Mouse (Mus musculus) MEL (cell line): ENCODE measurements at regions not wholly inside any gene's neighbourhood (a gene's known extent, or its start where the extent isn't known, plus 50 kb on each side); places are given as distances from the start of the nearest gene placed in this dataset.

ENCODE experiments used
- DNase-seq: peaks from one replicate; pipeline ENCODE4 v3.0.0; 2011; ENCODE audit warnings: low read depth, low spot score
- H3K27ac ChIP-seq: 2 replicates; pipeline ENCODE4 v1.5.1; 2012; ENCODE audit warnings: low read depth, mild to moderate bottlenecking, control low read depth, low read length, moderate library complexity; ENCODE audit not compliant: control insufficient read depth
- H3K27me3 ChIP-seq, 2 experiments: fragments of 150-350 bp in 1 of 2; sonication (generic) in 1 of 2; 2 replicates each; pipeline ENCODE4 v1.6.1; 2012; ENCODE audit warnings: low read length in 2 of 2, mild to moderate bottlenecking in 2 of 2, improper control_type of control experiment in 1 of 2, moderate library complexity in 1 of 2; ENCODE audit not compliant: insufficient read depth in 2 of 2, control insufficient read depth in 1 of 2
- H3K36me3 ChIP-seq, 2 experiments: 2 replicates each; pipeline ENCODE4 v1.6.1; 2012 to 2014; ENCODE audit warnings: low read length in 2 of 2, improper control_type of control experiment in 1 of 2, inconsistent platforms in 1 of 2, mild to moderate bottlenecking in 1 of 2; ENCODE audit not compliant: insufficient read depth in 2 of 2, control insufficient read depth in 1 of 2
- H3K4me1 ChIP-seq, 2 experiments: fragments of 150-350 bp in 1 of 2; sonication (generic) in 1 of 2; 2 replicates each; pipeline ENCODE4 v1.6.1; 2012; ENCODE audit warnings: low read length in 2 of 2, improper control_type of control experiment in 1 of 2, mild to moderate bottlenecking in 1 of 2; ENCODE audit not compliant: insufficient read depth in 2 of 2, control insufficient read depth in 1 of 2
- H3K4me3 ChIP-seq, 2 experiments: fragments of 150-350 bp in 1 of 2; sonication (generic) in 1 of 2; 2 replicates each; pipeline ENCODE4 v1.5.1; 2012; ENCODE audit warnings: low read depth in 2 of 2, low read length in 2 of 2, mild to moderate bottlenecking in 2 of 2, moderate library complexity in 2 of 2, control low read depth in 1 of 2, improper control_type of control experiment in 1 of 2; ENCODE audit not compliant: control insufficient read depth in 1 of 2, insufficient read depth in 1 of 2
- H3K79me2 ChIP-seq: 2 replicates; pipeline ENCODE4 v1.6.1; 2012; ENCODE audit warnings: mild to moderate bottlenecking, low read length, moderate library complexity; ENCODE audit not compliant: control insufficient read depth, poor library complexity, insufficient read depth
- H3K9ac ChIP-seq: 2 replicates; pipeline ENCODE4 v1.6.1; 2012; ENCODE audit warnings: low read depth, mild to moderate bottlenecking, control low read depth, low read length, moderate library complexity; ENCODE audit not compliant: control insufficient read depth, poor library complexity, severe bottlenecking
- H3K9me3 ChIP-seq: fragments of 150-350 bp; sonication (generic); replicated peaks from 2 replicates; pipeline ENCODE4 v1.6.1; 2012; ENCODE audit warnings: mild to moderate bottlenecking, low read length, improper control_type of control experiment, moderate library complexity; ENCODE audit not compliant: insufficient read depth
- ELF1 ChIP-seq: IDR thresholded peaks from 2 replicates; pipeline ENCODE4 v1.6.1; 2014; ENCODE audit warnings: low read depth, mild to moderate bottlenecking, inconsistent platforms, low read length, improper control_type of control experiment, moderate library complexity
- EP300 ChIP-seq, 2 experiments: IDR thresholded peaks; 2 replicates each; pipeline ENCODE4 v1.6.1; 2011; ENCODE audit warnings: improper control_type of control experiment in 2 of 2, low read length in 2 of 2, low read depth in 1 of 2, mild to moderate bottlenecking in 1 of 2
- GABPA ChIP-seq: IDR thresholded peaks from 2 replicates; pipeline ENCODE4 v1.6.1; 2012; ENCODE audit warnings: low read depth, mild to moderate bottlenecking, inconsistent platforms, low read length, improper control_type of control experiment, moderate library complexity
- HCFC1 ChIP-seq: IDR thresholded peaks from 2 replicates; pipeline ENCODE4 v1.6.1; 2012; ENCODE audit warnings: low read depth, mild to moderate bottlenecking, inconsistent platforms, low read length, improper control_type of control experiment, moderate library complexity
- MAFK ChIP-seq: IDR thresholded peaks from 2 replicates; pipeline ENCODE4 v1.6.1; 2011; ENCODE audit warnings: low read depth, mild to moderate bottlenecking, low read length, improper control_type of control experiment, borderline replicate concordance
- MAZ ChIP-seq: IDR thresholded peaks from 2 replicates; pipeline ENCODE4 v1.6.1; 2012; ENCODE audit warnings: low read depth, mild to moderate bottlenecking, inconsistent platforms, low read length, improper control_type of control experiment
- MXI1 ChIP-seq: IDR thresholded peaks from 2 replicates; pipeline ENCODE4 v1.6.1; 2011; ENCODE audit warnings: mild to moderate bottlenecking, low read depth, low read length, improper control_type of control experiment
- MYB ChIP-seq: IDR thresholded peaks from 2 replicates; pipeline ENCODE4 v1.6.1; 2011; ENCODE audit warnings: mild to moderate bottlenecking, low read depth, low read length, improper control_type of control experiment
- MYC ChIP-seq: IDR thresholded peaks from 2 replicates; pipeline ENCODE4 v1.6.1; 2011; ENCODE audit warnings: low read depth, mild to moderate bottlenecking, low read length, improper control_type of control experiment, moderate library complexity
- NELFE ChIP-seq: IDR thresholded peaks from 2 replicates; pipeline ENCODE4 v1.6.1; 2011; ENCODE audit warnings: low read depth, low read length, improper control_type of control experiment
- NRF1 ChIP-seq: IDR thresholded peaks from 2 replicates; pipeline ENCODE4 v1.6.1; 2014; ENCODE audit warnings: low read depth, mild to moderate bottlenecking, inconsistent platforms, low read length, improper control_type of control experiment, moderate library complexity; ENCODE audit not compliant: poor library complexity, insufficient read depth, severe bottlenecking
- POLR2A ChIP-seq, 2 experiments: IDR thresholded peaks; 2 replicates each; pipeline ENCODE4 v1.6.1; 2011 to 2012; ENCODE audit warnings: low read length in 2 of 2, mild to moderate bottlenecking in 2 of 2, control low read depth in 1 of 2, improper control_type of control experiment in 1 of 2, low read depth in 1 of 2, moderate library complexity in 1 of 2; ENCODE audit not compliant: control insufficient read depth in 1 of 2, insufficient read depth in 1 of 2, poor library complexity in 1 of 2
- POLR2AphosphoS2 ChIP-seq: IDR thresholded peaks from 2 replicates; pipeline ENCODE4 v1.6.1; 2011; ENCODE audit warnings: low read length, improper control_type of control experiment
- SIN3A ChIP-seq: IDR thresholded peaks from 2 replicates; pipeline ENCODE4 v1.6.1; 2012; ENCODE audit warnings: low read length, improper control_type of control experiment, inconsistent platforms
- SMC3 ChIP-seq: IDR thresholded peaks from 2 replicates; pipeline ENCODE4 v1.6.1; 2011; ENCODE audit warnings: low read depth, low read length, improper control_type of control experiment
- TBP ChIP-seq: IDR thresholded peaks from 2 replicates; pipeline ENCODE4 v1.8.0; 2011; ENCODE audit warnings: low read depth, low read length, improper control_type of control experiment
- TCF12 ChIP-seq: IDR thresholded peaks from 2 replicates; pipeline ENCODE4 v1.6.1; 2014; ENCODE audit warnings: low read depth, mild to moderate bottlenecking, inconsistent platforms, low read length, improper control_type of control experiment, moderate library complexity
- USF1 ChIP-seq: IDR thresholded peaks from 2 replicates; pipeline ENCODE4 v1.6.1; 2014; ENCODE audit warnings: low read depth, mild to moderate bottlenecking, inconsistent platforms, low read length, improper control_type of control experiment, moderate library complexity
- USF2 ChIP-seq, 2 experiments: IDR thresholded peaks; 2 replicates each; pipeline ENCODE4 v1.6.1; 2011 to 2012; ENCODE audit warnings: improper control_type of control experiment in 2 of 2, low read length in 2 of 2, borderline replicate concordance in 1 of 2, inconsistent platforms in 1 of 2, low read depth in 1 of 2, mild to moderate bottlenecking in 1 of 2; ENCODE audit not compliant: insufficient read depth in 1 of 2
- ZKSCAN1 ChIP-seq: IDR thresholded peaks from 2 replicates; pipeline ENCODE4 v1.6.1; 2012; ENCODE audit warnings: low read depth, mild to moderate bottlenecking, inconsistent platforms, low read length, improper control_type of control experiment, moderate library complexity
- ZMIZ1 ChIP-seq: IDR thresholded peaks from 2 replicates; pipeline ENCODE4 v1.6.1; 2012; ENCODE audit warnings: low read depth, mild to moderate bottlenecking, inconsistent platforms, low read length, improper control_type of control experiment, moderate library complexity
- ZNF384 ChIP-seq: IDR thresholded peaks from 2 replicates; pipeline ENCODE4 v1.6.1; 2012; ENCODE audit warnings: low read depth, mild to moderate bottlenecking, inconsistent platforms, low read length, improper control_type of control experiment

- DNase-seq: no peak
- Histone ChIP-seq H3K27me3 (no peaks in the 10 kb centered on the region), H3K4me3 (no peak overlapping the region), H3K9me3 (no peaks in the 10 kb centered on the region), H3K4me1 (no peaks in the 10 kb centered on the region), H3K9ac (no peak overlapping the region), H3K79me2 (no peaks in the 10 kb centered on the region), H3K27ac (no peak overlapping the region), H3K36me3 (no peaks in the 10 kb centered on the region)
- no peak for TF ChIP-seq ELF1
- TF ChIP-seq ZNF384: no peak
- no peak for TF ChIP-seq TCF12
- TF ChIP-seq GABPA: no peak
- no peak for TF ChIP-seq ZMIZ1
- TF ChIP-seq POLR2A (IDR thresholded peaks at IDR 0.05; ENCODE audit: control insufficient read depth in 1 of 2, insufficient read depth in 1 of 2, low read depth in 1 of 2, low read length in 2 of 2, poor library complexity in 1 of 2): no peak
These were observed 171.8 kb upstream of the Zfp618 start for GRCm38 (mm10) chr4:62793582-62793981.

- no peak for TF ChIP-seq ZKSCAN1
- TF ChIP-seq MAFK: no peak
- no peak for TF ChIP-seq POLR2AphosphoS2
- TF ChIP-seq NRF1: no peak
- TF ChIP-seq MAZ: no peak
- no peak for TF ChIP-seq EP300 (IDR thresholded peaks at IDR 0.05; ENCODE audit: low read depth in 1 of 2, low read length in 2 of 2)
- no peak for TF ChIP-seq USF1
- no peak for TF ChIP-seq NELFE
- no peak for TF ChIP-seq SMC3
- no peak for TF ChIP-seq USF2 (IDR thresholded peaks at IDR 0.05; ENCODE audit: borderline replicate concordance in 1 of 2, insufficient read depth in 1 of 2, low read depth in 1 of 2, low read length in 2 of 2)
- no peak for TF ChIP-seq HCFC1
- TF ChIP-seq MYC: no peak
- TF ChIP-seq TBP: no peak
- no peak for TF ChIP-seq TCF12
- no peak for TF ChIP-seq ELF1
- TF ChIP-seq MYB: no peak
- no peak for TF ChIP-seq MXI1
- TF ChIP-seq ZNF384: no peak
- no peak for TF ChIP-seq SIN3A
- TF ChIP-seq POLR2A (IDR thresholded peaks at IDR 0.05; ENCODE audit: control insufficient read depth in 1 of 2, insufficient read depth in 1 of 2, low read depth in 1 of 2, low read length in 2 of 2, poor library complexity in 1 of 2): no peak
- no peak for DNase-seq
- Histone ChIP-seq H3K4me1 (no peaks in the 10 kb centered on the region), H3K79me2 (no peaks in the 10 kb centered on the region), H3K4me3 (no peak overlapping the region), H3K27me3 (no peaks in the 10 kb centered on the region), H3K27ac (no peak overlapping the region), H3K9me3 (no peaks in the 10 kb centered on the region), H3K36me3 (no peaks in the 10 kb centered on the region), H3K9ac (no peak overlapping the region)
These were observed 169.8 kb upstream of the Zfp618 start for GRCm38 (mm10) chr4:62795538-62795937.
